Mouse (Mus musculus) urinary bladder, postnatal 0 days (tissue): ENCODE results near the gene Foxg1. TPM values are rescaled to one million over a fixed set of nuclear protein-coding genes. Genes with fewer than 3 reads are reported as not detected.

Experiments used
- polyA plus RNA-seq: library from polyadenylated mRNA; unstranded; fragments of >200 nt; fragmentation: Nextera tagmentation; extraction: Ambion mirVana; gene quantifications from 2 replicates; pipeline ENCODE4 v1.2.1, GENCODE M21; 2015

Foxg1 gene
- not detected in 2 replicates for polyA plus RNA-seq

GRCm38 (mm10) chr12:49382565-49383520 lies at the start of gene Foxg1:
Gene Foxg1, plus strand, starts transcription at chr12:49382660.

GRCm38 (mm10) chr12:49384876-49385630 lies 2.6 kb downstream of the Foxg1 start, which contains the start of gene Gm43517:
Gene Gm43517, plus strand, starts transcription at chr12:49385174.

Other genes with a start within 250 kb of the Foxg1 start
- not detected in 2 replicates for gene Gm43517, start 2.5 kb downstream of the Foxg1 start, polyA plus RNA-seq